Mouse (Mus musculus) layer of hippocampus, adult 9-10 months (tissue): ENCODE data around the gene Mgat1.
"Not testable (repeated sequence)": the region's sequence is repeated elsewhere in the genome, so short reads cannot be mapped to it uniquely, and the experiment has no call there.

Experiments
- DNase-seq: peaks from one replicate; pipeline ENCODE4 v3.0.0; 2022; ENCODE audit warnings: low spot score

Gene Mgat1

DNA sequence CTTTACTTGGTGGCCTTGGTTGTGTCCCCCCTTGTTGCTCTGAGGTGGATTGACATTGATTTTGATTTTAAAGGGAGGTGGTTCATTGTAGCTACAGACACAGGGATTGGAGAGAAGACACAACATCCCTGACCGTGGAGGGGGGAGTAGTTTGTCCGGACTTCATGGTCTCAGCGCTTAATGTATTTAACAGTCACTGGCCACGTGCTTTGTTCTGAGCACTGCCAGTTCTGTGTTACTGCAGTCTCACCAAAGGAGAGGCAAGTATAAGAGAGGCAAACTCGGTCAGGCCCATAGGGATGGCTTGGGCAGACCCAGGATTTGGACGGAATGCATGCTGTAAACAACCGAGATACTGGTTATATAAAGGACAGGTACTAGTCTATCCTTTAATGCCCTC, 20.1 kb downstream of the Mgat1 start:
- DNase-seq: no peak

DNA sequence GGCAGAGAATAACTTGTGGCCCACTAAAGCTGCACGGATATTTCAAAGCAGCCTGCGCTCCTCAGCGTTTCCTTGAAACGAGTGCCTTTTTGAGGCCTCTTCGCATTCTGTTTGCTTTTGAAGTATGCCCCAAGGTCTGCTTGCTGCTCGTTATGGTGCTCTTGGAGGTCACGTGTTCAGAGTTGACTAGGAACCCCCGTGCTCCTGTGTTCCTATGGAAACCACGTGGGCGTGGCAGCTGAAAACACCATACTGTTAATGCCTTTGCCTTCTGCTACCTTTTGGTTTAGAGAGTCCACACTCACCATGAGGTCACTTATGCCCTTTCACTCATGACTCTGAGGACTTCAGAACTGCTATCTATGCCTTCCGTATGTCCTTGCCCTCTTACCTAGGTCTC, 20.6 kb downstream of the Mgat1 start:
- DNase-seq: no peak

DNA sequence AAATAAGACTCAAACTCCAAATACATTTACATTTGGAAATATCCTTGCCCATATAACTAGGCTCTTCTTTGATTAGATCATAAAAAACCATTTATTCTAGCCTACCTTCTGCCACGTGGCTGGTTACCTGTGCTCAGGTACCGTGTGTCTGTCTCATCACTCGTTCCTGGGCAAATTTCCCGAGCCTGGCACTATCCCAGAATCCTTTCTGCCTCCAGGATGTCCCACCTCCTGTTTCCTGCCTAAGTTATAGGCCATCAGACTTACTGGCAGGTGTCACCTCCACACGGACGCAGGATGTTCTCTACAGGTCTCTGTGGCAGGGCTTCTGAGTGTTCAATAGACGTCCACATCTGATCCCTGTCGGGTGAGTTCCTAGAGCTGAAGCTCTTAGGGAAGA, 21.1 kb downstream of the Mgat1 start:
- DNase-seq: no peak

- DNase-seq: no peak
Measured at GRCm38 (mm10) chr11:49266671-49267070, 22.7 kb downstream of the Mgat1 start.

- no peak for DNase-seq
Measured at GRCm38 (mm10) chr11:49267316-49267715, 23.3 kb downstream of the Mgat1 start.

DNA sequence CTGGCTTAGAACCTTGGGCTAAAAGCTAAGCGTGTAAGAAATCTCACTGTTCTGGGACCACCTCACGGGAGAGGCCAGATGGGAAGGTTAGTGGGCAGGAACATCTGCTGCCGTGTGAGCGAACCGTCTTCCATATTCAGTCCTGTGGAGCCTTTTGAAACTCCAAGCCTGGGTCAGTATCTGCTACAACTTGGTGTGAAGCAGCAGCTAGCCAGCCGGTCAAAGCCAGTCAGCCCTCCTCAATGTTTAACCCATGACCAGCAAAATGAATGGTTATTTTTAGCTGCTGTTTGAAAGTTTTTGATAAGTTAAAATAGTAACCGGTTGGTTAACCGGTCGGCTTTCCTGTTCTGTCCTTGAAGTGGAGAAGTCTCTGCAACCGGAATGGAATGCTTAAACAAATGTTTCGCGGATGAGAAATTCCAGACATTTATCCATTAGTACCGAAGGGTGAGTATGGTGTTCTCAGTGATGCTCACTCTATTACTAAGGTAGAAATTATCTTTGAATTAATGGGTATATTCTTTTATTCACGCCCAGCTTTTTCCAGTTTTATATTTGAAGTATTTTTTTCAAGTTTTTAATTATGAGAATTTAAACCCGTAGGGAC, 24.1 kb downstream of the Mgat1 start:
- DNase-seq: no peak

DNA sequence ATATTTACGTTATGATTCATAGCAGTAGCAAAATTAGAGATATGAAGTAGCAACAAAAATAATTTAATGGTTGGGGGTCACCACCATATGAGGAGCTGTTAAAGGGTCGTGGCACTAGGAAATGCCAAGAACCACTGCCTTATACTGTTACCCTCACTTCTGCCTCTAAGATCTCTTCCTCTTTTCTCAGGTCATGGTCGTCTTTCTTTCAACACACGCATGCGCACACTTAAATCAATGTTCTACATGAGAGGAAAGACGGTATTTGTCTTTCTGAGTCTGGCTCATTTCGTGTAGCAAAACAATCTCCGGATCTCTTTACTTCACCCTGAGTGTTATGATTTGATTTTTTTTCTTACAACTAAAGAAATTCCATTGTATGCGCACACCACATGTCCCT, 25.8 kb downstream of the Mgat1 start:
- no peak for DNase-seq

DNA sequence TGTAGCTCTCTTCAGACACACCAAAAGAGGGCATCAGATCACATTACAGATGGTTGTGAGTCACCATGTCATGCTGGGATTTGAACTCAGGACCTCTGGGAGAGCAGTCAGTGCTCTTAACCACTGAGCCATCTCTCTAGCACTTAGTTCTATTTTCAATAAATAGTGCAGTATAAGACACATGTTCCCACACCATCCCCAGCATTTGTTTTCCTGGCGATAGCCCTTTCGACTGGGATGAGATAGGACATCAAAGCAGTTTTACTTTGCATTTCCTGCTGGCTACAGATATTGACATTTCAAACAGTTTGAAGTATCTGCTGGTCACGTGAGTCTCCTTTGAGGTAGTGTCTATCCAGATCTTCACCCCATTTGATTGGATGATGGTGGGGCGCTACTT, 26.4 kb downstream of the Mgat1 start:
- DNase-seq: no peak

- DNase-seq: peak; percentile 55
Measured at GRCm38 (mm10) chr11:49271334-49271733, 27.3 kb downstream of the Mgat1 start.

GRCm38 (mm10) chr11:49273834-49274519, 30.0 kb downstream of the Mgat1 start:
- no peak for DNase-seq

DNA sequence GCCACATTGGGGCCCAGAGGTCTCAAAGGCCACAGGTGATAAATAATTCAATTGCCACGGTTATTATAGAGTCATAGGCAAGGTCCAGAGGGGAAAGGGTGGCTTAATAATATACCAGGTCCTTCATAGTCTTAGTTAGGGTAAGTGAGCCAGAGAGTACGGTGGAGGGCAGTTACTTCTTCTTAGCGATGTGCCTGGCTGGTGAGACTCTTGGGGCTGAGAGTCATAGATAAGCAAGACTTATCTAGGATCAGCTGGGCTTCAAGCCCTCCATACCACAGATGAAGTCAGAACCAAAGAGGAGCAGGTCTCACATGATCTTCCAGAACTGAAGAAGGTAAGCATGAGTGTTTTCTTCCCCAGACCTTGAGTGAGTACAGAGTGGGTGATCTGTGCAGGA, 34.2 kb downstream of the Mgat1 start, which contains the start of gene Olfr1393:
Gene Olfr1393 (plus strand): TSS at position 83 of the 400 bp plus-strand sequence.
- DNase-seq: no peak

GRCm38 (mm10) chr11:49284982-49285381, 41.0 kb downstream of the Mgat1 start, which contains the start of gene Olfr1392:
TSS of gene Olfr1392 (plus strand) at chr11:49285282.
- DNase-seq: not testable (repeated sequence)

DNA sequence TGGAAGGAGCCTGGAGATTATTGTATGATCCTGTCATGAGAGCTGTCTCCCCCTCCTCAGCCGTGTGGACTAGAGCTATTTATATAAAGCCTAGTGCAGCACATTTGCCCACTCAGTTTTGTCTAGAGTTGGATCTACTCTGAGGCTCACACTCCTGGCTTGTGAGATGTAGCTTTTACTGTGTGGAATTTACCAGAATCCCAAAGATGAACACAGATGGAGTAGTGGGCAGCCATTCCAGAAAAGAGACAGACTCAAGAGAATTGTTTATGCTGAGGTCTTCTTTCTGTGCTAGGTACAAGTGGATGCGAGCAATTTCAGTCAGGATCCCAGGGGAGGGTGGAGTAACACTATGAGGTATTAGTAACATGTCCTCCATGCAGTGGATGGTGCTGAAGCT, 43.3 kb downstream of the Mgat1 start:
- DNase-seq: no peak

GRCm38 (mm10) chr11:49292777-49293176, 48.8 kb downstream of the Mgat1 start:
- DNase-seq: peak; percentile 33

DNA sequence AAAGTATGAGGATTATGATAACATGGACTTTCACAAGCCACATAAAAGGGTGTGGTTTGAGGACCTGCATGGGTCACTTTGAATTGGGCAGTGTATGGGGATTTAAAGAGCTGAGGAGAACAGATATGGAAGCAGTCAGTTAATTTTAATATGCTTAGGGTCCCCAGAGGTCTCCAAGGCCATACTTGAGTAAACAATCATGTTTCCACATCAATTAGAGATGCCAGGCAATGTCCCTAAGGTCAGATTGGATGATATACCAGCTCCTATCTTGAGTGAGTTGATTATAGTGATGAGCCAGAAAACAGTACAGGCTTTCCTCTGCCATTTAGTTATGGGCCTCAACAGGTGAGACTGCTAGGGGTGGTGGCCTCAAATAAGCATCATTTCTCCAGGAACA, 60.5 kb downstream of the Mgat1 start, which contains the start of gene Olfr10:
Gene Olfr10 (plus strand): TSS at position 301 of the 400 bp plus-strand sequence.
- no peak for DNase-seq

DNA sequence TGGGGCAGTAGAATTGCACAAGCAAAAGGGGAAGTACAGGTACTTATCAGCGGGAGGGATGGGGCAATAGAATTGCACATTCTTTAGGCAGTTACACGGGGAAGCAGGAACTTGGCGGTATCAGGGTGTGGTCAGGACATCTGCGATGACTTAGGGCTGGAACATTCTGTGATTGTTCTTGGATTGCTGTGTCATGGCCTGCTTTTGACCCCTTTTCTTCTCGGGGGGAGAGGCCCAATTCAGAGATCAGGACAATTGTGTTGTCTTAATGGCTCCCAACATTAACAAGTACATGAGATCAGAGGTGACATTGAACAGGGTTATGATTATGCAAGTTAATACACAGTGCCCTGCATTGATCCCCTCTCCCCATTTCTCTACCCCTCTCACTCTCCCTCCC, 64.6 kb downstream of the Mgat1 start:
- DNase-seq: not testable (repeated sequence)
